Mouse (Mus musculus) heart, postnatal 14 days (tissue): ENCODE measurements around the gene Hist1h2ao. TPM values are rescaled to one million over a fixed set of nuclear protein-coding genes. Genes with fewer than 3 reads are reported as not detected.
A peak's percentile ranks its signal among the peaks of the same experiment; 100 is the strongest.
"Not testable (repeated sequence)": the region's sequence is repeated elsewhere in the genome, so short reads cannot be mapped to it uniquely, and the experiment has no call there.

ENCODE experiments used
- DNase-seq, 2 experiments: peaks; one replicate each; pipeline ENCODE4 v3.0.0; 2021 to 2022
- intact Hi-C: fragments of 180-260 bp; cut with DNase I; formaldehyde crosslinking; loops from one replicate; pipeline ENCODE4 v1.15.1; 2025
- long read RNA-seq, 2 experiments: library from polyadenylated mRNA; stranded (forward); transcript quantifications; one replicate each; pipeline ENCODE4 v2.0.0; 2021
- total RNA-seq, 2 experiments: library from RNA; stranded (reverse); gene quantifications; 2 replicates each; pipeline ENCODE4 v1.2.3; 2021

Hist1h2ao gene
- total RNA-seq, result not detected
- long read RNA-seq, experiment 1, partial matches to known transcripts, result 0 of 3 reads
- long read RNA-seq, experiment 1, other reads (novel, unspliced or antisense), result 0 of 3 reads
- long read RNA-seq, experiment 2, partial matches to known transcripts, result 0 of 2 reads
- long read RNA-seq, experiment 2, other reads (novel, unspliced or antisense), result 0 of 2 reads

DNA sequence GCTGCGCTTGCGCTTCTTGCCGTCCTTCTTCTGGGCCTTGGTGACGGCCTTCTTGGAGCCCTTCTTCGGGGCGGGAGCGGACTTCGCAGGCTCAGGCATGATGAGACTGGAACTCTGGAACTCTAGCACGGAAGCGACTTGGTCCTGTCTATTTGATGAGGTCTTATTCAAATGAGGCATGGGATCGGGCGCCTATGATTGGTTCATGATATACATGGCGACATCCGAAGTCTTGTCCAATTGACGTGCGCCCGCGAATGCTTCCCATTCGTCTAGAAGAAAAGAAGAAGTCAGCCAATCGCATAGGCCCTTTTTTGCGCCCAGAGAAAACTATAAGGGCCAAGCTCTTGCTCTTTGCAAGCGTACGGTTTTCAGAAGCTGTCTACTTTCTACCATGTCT lies at the start of gene Hist1h2ao, which contains the start of gene Hist1h2bq:
Gene Hist1h2ao (plus strand): TSS at position 393 of the 400 bp plus-strand sequence.
Gene Hist1h2bq (minus strand): TSS at position 125 of the 400 bp plus-strand sequence.
- intact Hi-C loops, DNase-seq: not testable (repeated sequence)

DNA sequence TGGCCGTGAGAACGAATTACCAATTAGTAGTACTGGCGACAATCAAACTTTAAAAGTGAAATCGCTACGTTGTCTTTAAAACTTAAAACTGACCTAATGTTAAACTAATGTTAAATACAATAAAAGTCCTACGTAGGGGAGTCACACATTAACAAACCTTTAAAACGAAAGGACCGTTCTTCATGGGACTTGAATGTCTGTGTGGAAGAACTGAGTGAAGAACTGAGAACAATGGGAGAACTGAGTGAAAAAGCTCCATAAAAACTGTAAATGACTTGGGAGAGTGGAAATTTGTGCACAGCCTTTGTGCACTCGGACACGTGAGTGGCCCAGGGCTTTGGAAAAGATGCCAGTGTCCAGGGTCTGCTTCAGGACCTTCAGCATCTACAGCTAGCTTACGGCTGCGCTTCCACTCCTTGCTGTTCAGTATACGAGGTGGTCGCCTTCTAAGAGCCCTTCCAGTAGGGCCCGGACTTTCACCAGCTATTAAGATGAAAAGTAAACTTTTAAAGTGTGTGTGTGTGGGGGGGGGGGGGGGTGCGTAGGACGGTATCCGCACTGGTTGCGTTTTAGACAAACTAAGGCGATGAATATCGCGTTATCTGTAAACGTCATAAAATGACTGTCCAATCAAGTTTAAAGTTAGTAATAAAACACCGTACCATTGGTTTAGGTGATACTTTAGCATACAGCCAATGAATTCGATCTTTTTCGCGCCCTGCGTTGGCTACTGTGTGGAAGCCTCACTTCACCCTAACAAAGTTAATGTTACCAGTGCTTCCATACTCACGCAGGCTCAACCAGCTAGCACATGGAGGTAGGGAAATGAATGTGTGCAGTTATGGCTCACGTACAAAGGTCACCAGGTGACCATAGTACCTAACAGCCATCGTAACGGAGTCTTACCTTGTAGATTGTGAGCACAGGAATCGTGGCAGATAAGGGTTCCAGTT lies 31.2 kb upstream of the Hist1h2ao start:
- intact Hi-C loops, result loop anchor here (2.0 kb wide), 1 partner anchor 26 kb away; the partner anchor contains the start of gene Hist1h2ak
- peak; percentile 49 to 72 for DNase-seq

DNA sequence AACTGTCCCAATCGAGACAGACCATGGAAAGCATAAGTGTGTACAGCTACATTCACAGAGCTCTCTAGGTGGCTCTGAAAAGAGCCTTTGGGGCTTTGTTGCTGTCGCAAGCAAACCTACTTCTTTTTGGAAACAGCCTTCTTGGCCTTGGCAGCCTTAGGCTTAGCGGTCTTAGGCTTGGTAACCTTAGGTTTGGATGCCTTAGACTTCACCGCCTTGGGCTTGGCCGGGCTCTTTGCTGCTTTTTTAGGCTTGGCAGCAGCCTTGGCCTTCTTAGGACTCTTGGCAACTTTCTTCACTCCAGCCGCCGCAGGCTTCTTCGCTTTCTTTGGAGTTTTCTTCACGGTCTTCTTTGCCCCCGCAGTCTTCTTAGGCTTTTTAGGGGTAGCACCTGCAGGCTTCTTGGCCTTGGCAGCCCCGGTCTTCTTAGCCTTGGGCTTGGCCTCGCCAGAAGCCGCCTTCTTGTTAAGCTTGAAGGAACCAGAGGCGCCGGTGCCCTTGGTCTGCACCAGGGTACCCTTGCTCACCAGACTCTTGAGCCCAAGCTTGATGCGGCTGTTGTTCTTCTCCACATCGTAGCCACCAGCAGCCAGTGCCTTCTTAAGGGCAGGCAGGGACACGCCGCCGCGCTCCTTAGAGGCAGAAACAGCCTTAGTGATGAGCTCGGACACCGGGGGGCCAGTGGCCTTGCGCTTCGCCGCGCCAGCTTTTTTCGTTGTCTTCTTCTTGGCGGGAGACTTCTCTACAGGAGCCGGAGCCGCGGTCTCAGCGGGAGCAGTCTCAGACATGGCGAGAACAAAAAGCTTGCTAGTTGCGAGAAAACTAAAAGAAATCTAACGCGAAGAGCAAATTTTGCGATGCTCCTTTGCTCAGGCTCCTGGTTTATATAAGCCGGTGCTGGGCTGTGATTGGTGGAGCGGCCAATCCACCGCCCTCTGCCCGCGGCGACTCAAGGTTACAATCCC lies 30.2 kb upstream of the Hist1h2ao start, which contains the start of gene Hist1h1b:
Gene Hist1h1b (minus strand): TSS at position 859 of the 965 bp plus-strand sequence.
- intact Hi-C loops, result loop anchor here (2.0 kb wide), 2 partner anchors 27 to 69 kb away; partner anchors contain the start of gene Hist1h2ak
- peak; percentile 53 to 56 for DNase-seq

DNA sequence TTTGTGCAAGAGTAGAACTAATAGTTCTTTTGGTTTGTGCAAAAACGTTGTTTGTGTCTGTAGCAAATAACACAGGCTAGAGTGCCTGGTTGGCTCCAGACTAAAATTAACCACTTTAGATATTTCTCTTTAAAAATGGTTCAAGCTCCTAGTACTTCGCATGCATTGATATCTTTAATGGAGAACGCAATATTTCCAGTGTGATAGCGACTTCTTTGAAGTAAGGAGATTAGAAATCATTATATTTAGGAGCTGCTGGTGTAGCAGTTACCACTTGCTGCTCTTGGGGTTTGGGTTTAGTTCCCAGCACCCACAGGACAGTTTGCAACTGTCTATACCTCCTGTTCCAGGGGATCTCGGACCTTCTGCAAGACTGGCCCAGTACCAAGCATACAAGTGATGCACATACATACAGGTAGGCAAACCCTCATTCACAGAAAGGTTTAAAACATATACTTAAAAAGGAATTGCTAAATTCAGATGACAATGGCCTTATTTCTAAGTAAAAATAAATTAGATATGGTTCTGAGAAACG lies 29.2 kb upstream of the Hist1h2ao start:
- intact Hi-C loops, result loop anchor here (2.0 kb wide), 1 partner anchor 70 kb away; no protein-coding TSS in a partner anchor
- no peak for DNase-seq

DNA sequence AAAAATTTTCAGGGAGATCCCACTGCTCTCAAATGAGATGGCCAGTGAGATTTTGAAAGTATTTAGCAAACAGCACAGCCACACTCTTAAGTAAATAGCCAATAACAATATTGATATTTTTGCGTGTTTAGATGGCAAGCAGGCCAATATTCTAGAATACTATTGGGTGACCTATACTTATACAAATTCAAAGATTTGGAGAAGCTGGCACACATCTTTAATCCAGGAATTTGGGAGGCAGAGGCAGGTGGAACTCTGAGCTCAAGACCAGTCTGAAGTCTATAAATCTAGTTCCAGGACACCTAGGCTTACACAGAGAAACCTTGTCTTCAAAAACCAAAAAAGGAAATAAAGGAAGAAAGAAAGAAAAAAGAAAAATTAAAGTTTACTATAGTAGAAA lies 28.6 kb upstream of the Hist1h2ao start:
- intact Hi-C loops, result loop anchor here (2.0 kb wide), 1 partner anchor 71 kb away; no protein-coding TSS in a partner anchor
- DNase-seq, result no peak

GRCm38 (mm10) chr13:21782361-21783254 lies 27.7 kb upstream of the Hist1h2ao start:
- peak in 1 of 2 experiments; percentile 20 for DNase-seq
- intact Hi-C loops, result not testable (repeated sequence)

GRCm38 (mm10) chr13:21783255-21783617 lies 27.0 kb upstream of the Hist1h2ao start, which contains the start of gene Hist1h3i:
TSS of gene Hist1h3i (minus strand) at chr13:21783370.
- peak; percentile 22 to 49 for DNase-seq
- intact Hi-C loops, result no loop called here

DNA sequence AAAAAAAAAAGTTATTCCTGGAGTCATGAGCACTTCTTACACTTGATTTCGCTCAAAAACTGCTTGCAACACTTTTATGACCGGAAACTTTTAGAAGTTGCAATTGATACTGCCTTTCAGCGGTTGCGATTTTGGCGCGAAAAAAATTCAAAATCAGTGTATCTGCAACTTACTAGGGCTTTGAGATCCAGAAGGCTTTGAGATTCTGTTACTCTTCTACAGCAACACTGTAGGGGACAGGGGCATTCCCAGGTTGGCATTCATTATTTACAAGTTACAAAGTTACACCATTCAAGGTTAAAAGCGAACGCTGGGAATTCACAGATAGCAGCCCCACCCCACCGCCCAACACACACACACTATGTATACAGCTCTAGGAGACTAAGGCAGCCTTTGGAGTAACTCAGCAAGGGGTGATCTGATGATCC lies 26.5 kb upstream of the Hist1h2ao start:
- intact Hi-C loops, result no loop called here
- peak; percentile 3 to 24 for DNase-seq

- no peak for DNase-seq
- intact Hi-C loops, result no loop called here
These were observed 26.0 kb upstream of the Hist1h2ao start for GRCm38 (mm10) chr13:21784311-21784710.

GRCm38 (mm10) chr13:21786189-21786898 lies 23.9 kb upstream of the Hist1h2ao start:
- no peak for DNase-seq
- intact Hi-C loops, result no loop called here

- DNase-seq, result peak; percentile 77 to 87
- intact Hi-C loops, result not testable (repeated sequence)
These were observed 23.2 kb upstream of the Hist1h2ao start, which contains the start of the genes Hist1h2an and Hist1h2bp for GRCm38 (mm10) chr13:21786899-21787629. TSS of gene Hist1h2an (minus strand) at chr13:21787218. TSS of gene Hist1h2bp (plus strand) at chr13:21787461.

DNA sequence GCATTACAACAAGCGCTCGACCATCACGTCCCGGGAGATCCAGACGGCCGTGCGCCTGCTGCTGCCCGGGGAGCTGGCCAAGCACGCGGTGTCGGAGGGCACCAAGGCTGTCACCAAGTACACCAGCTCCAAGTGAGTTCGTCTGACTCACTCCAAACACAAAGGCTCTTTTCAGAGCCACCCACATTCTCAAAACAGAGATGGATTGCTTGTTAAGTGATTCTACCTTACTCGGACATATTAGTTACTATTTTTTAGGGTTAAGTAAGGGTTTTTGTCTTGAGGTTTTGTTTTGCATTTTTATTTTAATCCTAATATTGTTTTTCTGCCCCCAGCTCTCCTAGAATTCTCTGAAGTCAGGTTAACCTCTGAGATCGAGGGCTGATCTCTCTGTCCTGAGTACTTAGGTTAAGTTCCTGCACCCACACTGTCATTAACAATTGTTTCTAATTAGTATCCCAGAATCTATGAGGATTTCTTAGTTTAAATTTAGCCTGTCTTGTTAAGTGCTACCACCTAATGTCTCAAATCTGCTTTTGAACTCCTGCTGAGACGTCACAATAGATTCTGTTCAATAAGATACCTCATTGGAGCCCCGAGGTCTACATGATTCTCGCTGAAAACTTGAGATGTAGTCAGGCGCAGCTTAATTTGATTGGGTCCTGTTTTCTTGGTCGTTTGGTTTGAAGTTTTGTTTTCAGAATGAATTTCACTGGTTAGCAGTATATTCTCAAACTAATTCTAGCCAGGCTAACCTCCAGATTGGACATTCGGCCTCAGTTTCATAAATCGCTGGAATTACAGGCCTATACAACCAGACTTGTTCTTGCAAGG lies 22.3 kb upstream of the Hist1h2ao start:
- intact Hi-C loops, result no loop called here

GRCm38 (mm10) chr13:21789925-21790324 lies 20.3 kb upstream of the Hist1h2ao start:
- intact Hi-C loops, result loop anchor here (10.0 kb wide), 1 partner anchor 55 kb away; no protein-coding TSS in a partner anchor
- DNase-seq, result no peak

More for the DNA sequence above, 22.3 kb upstream of the Hist1h2ao start:
- DNase-seq, result no peak

- no peak for DNase-seq
- intact Hi-C loops, result loop anchor here (10.0 kb wide), 1 partner anchor 54 kb away; no protein-coding TSS in a partner anchor
These were observed 19.5 kb upstream of the Hist1h2ao start for GRCm38 (mm10) chr13:21790601-21791283.

DNA sequence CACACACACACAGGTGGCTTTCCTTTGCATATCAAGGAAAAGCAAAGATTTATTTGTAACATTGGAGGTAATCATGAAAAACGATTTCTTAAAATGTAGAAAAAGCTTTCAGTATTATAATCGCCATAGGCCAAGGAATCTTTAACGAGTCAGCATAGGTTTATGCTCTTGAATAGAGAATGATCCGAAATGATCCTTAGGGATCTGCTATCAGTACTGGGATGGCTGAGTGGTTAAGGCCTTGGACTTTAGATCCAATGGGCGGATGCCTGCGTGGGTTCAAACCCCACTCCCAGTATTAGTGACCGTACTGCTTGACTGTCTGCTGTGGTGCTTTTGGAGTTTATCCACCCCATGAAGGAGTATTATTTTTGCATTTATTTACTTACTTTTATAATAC lies 14.7 kb upstream of the Hist1h2ao start:
- intact Hi-C loops, result loop anchor here (10.0 kb wide), 1 partner anchor 49 kb away; no protein-coding TSS in a partner anchor
- no peak for DNase-seq
